Mouse (Mus musculus): ENCODE results near the gene Trim25.

The Trim25 gene

GRCm38 (mm10) chr11:89067301-89067822, 68.2 kb downstream of the Trim25 start:
- peak; percentile 64 for DNase-seq

DNA sequence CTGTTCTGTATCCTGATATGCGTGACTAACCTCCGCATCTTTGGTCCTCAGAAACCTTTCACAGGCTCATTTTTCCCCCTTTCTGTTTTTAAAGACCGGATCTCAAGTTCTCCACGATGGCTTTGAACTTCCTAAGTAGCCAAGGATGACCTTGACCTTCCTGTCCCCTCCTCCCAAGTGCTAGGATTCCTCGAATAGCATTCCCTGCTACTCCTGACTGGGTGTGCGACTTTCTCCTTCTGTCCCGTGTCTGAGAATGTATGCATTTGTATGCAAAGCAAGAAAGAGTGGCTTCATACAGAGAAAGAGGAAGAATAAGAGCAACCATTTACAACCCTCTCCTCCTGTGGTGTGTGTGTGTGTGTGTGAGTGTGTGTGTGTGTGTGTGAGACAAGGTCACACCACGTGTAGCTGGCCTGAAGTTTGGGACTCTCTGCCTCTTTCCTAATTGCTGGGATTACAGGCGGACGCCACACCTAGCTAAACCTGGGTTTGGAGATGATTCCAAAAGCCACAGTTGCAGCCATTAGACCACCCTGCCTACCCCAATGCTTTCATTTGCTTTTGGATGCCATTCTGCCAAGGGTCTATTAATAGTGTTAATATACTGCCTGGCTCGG, 68.8 kb downstream of the Trim25 start:
- DNase-seq = no peak

- DNase-seq = peak; percentile 42
These were observed 69.5 kb downstream of the Trim25 start for GRCm38 (mm10) chr11:89068649-89069048.

GRCm38 (mm10) chr11:89069303-89069702, 70.1 kb downstream of the Trim25 start:
- DNase-seq = peak; percentile 90

Data from thymus, postnatal 14 days (tissue).